Mouse (Mus musculus) embryonic facial prominence, embryonic 11.5 days (tissue): Measurements from ENCODE around the gene Nptn. TPM values are rescaled to one million over a fixed set of nuclear protein-coding genes. Genes with fewer than 3 reads are reported as not detected.

Experiments
- ATAC-seq: fragments of 200-750 bp; cut with Nextera tagmentation; replicated peaks from 2 replicates; pipeline ENCODE4 v1.8.0; 2017; ENCODE audit warnings: low read depth; ENCODE audit not compliant: insufficient number of reproducible peaks, low FRiP score, low TSS enrichment
- DNase-seq: peaks from one replicate; pipeline ENCODE4 v3.0.0-alpha.2; 2015; ENCODE audit warnings: low spot score
- H3K27ac ChIP-seq: fragments of 300-500 bp; sonication (generic); replicated peaks from 2 replicates; pipeline ENCODE4 v1.5.1; 2014; ENCODE audit warnings: mild to moderate bottlenecking, low read depth, low read length, control low read depth
- H3K27me3 ChIP-seq: fragments of 300-500 bp; sonication (generic); 2 replicates; pipeline ENCODE4 v1.6.1; 2014; ENCODE audit warnings: mild to moderate bottlenecking, low read length, moderate library complexity, mixed read lengths; ENCODE audit not compliant: control insufficient read depth, insufficient read depth
- H3K36me3 ChIP-seq: fragments of 300-500 bp; sonication (generic); replicated peaks from 2 replicates; pipeline ENCODE4 v1.6.1; 2014; ENCODE audit warnings: low read depth, mild to moderate bottlenecking, low read length, moderate library complexity, mixed read lengths; ENCODE audit not compliant: control insufficient read depth, insufficient read depth
- H3K4me1 ChIP-seq: fragments of 300-500 bp; sonication (generic); 2 replicates; pipeline ENCODE4 v1.6.1; 2014; ENCODE audit warnings: low read length, mixed read lengths; ENCODE audit not compliant: control insufficient read depth, insufficient read depth
- H3K4me2 ChIP-seq: fragments of 300-500 bp; sonication (generic); 2 replicates; pipeline ENCODE4 v1.6.1; 2014; ENCODE audit warnings: low read depth, mild to moderate bottlenecking, control low read depth, low read length, moderate library complexity
- H3K4me3 ChIP-seq: fragments of 300-500 bp; sonication (generic); 2 replicates; pipeline ENCODE4 v1.5.1; 2014; ENCODE audit warnings: low read depth, low read length, control low read depth
- H3K9ac ChIP-seq: fragments of 300-500 bp; sonication (generic); replicated peaks from 2 replicates; pipeline ENCODE4 v1.6.1; 2014; ENCODE audit warnings: mild to moderate bottlenecking, control low read depth, low read length
- H3K9me3 ChIP-seq: fragments of 300-500 bp; sonication (generic); replicated peaks from 2 replicates; pipeline ENCODE4 v1.6.1; 2016; ENCODE audit warnings: mild to moderate bottlenecking, low read length, inconsistent platforms, mixed read lengths; ENCODE audit not compliant: control insufficient read depth
- WGBS: fragments of 180-500 bp; shearing (Covaris S2); extraction: QIAGEN DNeasy Blood & Tissue Kit; methylation state at CpG from one replicate; pipeline ENCODE4 v1.1.7; 2014; 5-methylcytosine and 5-hydroxymethylcytosine counted together
- polyA plus RNA-seq: library from polyadenylated mRNA; unstranded; fragments of >200 nt; fragmentation: Nextera tagmentation; extraction: Ambion mirVana; gene quantifications from 2 replicates; pipeline ENCODE4 v1.2.1, GENCODE M21; 2014

Gene Nptn
- polyA plus RNA-seq, 1 experiment from 2014 or later = 73.6 TPM

DNA sequence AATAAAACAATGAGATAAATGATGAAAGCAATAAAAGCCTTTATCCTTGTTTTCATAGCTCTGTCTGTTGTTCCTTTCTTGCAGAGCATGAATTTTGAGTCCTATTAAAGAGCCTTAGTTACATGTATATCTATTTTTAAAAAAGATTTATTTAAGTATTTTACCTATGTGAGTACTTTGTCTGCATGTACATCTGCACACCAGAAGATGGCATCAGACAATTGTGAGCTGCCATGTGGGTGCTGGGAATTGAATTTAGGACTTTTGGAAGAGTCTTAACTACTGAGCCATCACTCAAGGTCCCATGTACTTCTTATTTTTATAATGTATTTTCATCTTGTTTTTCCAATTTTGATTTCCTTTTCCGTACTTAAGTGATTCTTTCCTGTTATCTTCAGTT, 13.3 kb downstream of the Nptn start:
- no peaks in the 10 kb centered on the region for H3K36me3 ChIP-seq
- no peak overlapping the region for H3K4me2 ChIP-seq
- no peaks in the 10 kb centered on the region for H3K9me3 ChIP-seq
- H3K27me3 ChIP-seq = no peaks in the 10 kb centered on the region
- 91% methylated on average over 1 of the region's 1 CpGs for WGBS
- no peak overlapping the region for H3K27ac ChIP-seq
- ATAC-seq = no peak
- no peak for DNase-seq
- H3K4me1 ChIP-seq = no peaks in the 10 kb centered on the region
- no peak overlapping the region for H3K4me3 ChIP-seq
- no peak overlapping the region for H3K9ac ChIP-seq

DNA sequence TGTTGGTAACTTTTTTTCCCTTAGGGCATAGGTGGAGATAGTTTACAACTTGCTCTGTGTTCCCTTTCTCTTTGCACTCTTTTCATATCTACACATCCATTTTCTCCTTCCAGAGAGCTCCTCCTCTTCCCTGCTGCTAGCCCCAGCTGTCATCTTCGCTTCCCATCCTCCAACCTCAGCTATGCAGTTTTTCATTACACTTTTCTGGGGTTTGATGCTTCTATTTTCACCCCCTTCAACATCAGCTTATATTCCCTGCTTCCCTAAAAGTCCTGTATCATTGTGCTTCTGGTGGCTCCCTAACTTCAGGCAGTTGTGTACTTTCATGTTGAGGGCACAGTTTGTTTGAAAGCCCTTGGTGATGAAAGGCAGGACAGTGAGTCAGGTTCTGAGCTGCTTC, 31.8 kb downstream of the Nptn start:
- H3K27ac ChIP-seq = no peak overlapping the region
- no peaks in the 10 kb centered on the region for H3K27me3 ChIP-seq
- no peak overlapping the region for H3K9ac ChIP-seq
- H3K36me3 ChIP-seq = no peaks in the 10 kb centered on the region
- WGBS = 92% methylated on average over 1 of the region's 1 CpGs
- no peaks in the 10 kb centered on the region for H3K9me3 ChIP-seq
- H3K4me1 ChIP-seq = no peaks in the 10 kb centered on the region
- no peak overlapping the region for H3K4me3 ChIP-seq
- H3K4me2 ChIP-seq = no peak overlapping the region
- DNase-seq = no peak
- no peak for ATAC-seq

DNA sequence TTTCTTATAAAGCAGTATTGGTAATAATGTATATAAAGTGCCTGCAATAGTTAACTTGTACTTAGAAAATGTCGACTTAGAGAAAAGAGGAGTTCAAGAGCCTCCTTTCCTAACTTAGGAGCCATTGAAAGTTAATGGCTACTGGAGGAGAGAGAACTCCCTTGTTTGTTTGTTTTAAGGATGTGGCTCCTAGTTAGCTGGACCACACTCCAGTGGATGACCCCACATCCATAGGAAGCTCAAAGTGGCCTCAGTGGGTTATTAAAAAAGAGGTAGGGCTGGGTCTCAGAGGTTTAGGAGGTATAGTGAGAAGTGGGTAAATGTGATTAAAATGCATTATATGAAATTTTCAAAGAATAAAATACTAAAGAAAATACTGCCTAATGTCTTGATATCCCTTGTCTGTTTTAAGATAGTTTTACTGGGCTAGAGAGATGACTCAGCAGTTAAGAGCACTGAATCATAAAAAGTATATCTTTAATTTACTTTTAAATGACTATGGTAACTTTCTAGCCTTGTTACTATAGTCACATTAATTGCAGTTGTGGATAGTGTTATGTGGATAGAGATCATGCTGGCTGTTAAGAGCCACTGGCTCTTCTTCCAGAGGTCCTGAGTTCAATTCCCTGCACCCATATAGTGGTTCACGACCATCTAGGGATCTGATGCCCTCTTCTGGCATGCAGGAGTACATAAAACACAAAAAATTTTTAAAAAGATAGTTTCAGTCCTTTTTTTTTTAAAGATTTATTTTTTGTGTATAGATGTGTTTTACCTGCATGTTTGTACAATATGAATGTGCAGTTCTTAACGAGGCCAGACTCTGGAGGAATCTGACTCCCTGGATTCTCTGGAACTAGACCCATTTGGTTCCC, 33.3 kb downstream of the Nptn start:
- Histone ChIP-seq H3K9me3 (no peaks in the 10 kb centered on the region), H3K27ac (no peak overlapping the region), H3K36me3 (no peaks in the 10 kb centered on the region), H3K4me1 (no peaks in the 10 kb centered on the region), H3K9ac (no peak overlapping the region), H3K4me2 (no peak overlapping the region), H3K4me3 (no peak overlapping the region), H3K27me3 (no peaks in the 10 kb centered on the region)
- WGBS = 71% methylated on average over 3 of the region's 3 CpGs
- no peak for DNase-seq
- ATAC-seq = no peak

DNA sequence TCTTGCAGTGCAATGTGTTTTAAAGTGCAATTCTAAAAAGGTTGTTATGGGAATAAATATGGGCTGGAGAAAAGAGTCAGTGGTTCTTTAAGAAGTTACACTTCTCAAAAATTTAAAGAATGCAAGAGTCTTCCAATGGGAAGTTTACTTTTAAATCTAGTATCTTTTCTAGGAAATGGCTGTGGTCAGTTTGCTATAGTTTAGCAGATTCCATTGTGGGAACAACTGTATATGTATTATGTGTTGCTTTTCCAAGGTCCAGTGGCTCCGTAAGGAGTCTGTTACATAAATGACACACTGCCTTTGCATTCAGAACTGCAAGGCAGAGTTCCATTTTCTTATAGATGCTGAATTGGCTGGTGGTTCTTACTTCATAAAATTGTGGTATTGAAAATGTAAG, 41.0 kb downstream of the Nptn start:
- ATAC-seq = no peak
- Histone ChIP-seq H3K4me3 (no peak overlapping the region), H3K9ac (no peak overlapping the region), H3K4me1 (no peaks in the 10 kb centered on the region), H3K27ac (no peak overlapping the region), H3K4me2 (no peak overlapping the region), H3K27me3 (no peaks in the 10 kb centered on the region), H3K9me3 (no peaks in the 10 kb centered on the region), H3K36me3 (no peaks in the 10 kb centered on the region)
- WGBS = 100% methylated on average over 1 of the region's 1 CpGs
- no peak for DNase-seq

DNA sequence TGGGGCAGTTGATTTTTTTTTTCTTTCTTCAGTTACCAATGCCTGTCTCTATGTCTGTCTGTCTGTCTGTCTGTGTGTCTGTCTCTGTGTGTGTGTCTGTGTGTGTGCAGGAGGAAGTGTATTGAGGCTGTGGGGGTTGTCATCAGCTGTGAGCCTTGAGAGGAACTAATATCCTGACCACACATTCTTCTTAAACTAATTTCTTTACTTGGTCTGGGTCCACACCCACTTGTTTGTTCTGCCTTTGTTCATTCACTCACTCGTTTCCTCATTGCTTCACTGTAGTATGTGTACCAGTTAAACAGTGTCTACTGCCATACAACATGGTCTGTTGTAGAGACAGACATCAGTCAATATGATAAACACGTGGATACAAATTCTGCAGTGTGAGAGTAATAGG, 45.2 kb downstream of the Nptn start:
- DNase-seq = no peak
- H3K36me3 ChIP-seq = no peaks in the 10 kb centered on the region
- no peaks in the 10 kb centered on the region for H3K9me3 ChIP-seq
- no peaks in the 10 kb centered on the region for H3K4me1 ChIP-seq
- H3K4me2 ChIP-seq = no peak overlapping the region
- H3K27ac ChIP-seq = no peak overlapping the region
- H3K4me3 ChIP-seq = no peak overlapping the region
- H3K27me3 ChIP-seq = no peaks in the 10 kb centered on the region
- H3K9ac ChIP-seq = no peak overlapping the region
- ATAC-seq = no peak
- WGBS = 84% methylated on average over 2 of the region's 2 CpGs

DNA sequence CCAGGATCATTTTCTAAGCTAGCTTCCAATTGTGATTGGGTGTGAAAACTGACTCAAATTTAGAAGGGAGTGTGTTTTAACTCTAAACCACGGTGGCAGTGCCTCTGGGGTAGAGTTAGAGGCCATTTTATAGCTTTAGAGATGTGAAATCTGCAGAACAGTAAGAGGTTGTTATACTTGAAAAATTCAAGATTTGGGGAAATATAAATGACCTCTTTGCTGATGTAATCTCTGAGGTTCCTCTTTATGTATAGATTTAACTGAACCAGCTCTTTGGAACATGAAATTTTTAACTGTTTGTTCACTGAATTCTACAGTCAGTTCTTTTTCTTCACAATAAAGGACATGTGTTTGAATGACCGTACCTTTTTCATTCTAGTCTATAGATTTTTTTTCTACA, 48.4 kb downstream of the Nptn start:
- no peaks in the 10 kb centered on the region for H3K36me3 ChIP-seq
- H3K27ac ChIP-seq = no peak overlapping the region
- 80% methylated on average over 2 of the region's 2 CpGs for WGBS
- H3K9me3 ChIP-seq = no peaks in the 10 kb centered on the region
- DNase-seq (no peak), ATAC-seq (no peak)
- no peak overlapping the region for H3K4me2 ChIP-seq
- no peaks in the 10 kb centered on the region for H3K27me3 ChIP-seq
- no peak overlapping the region for H3K9ac ChIP-seq
- no peak overlapping the region for H3K4me3 ChIP-seq
- H3K4me1 ChIP-seq = no peaks in the 10 kb centered on the region

DNA sequence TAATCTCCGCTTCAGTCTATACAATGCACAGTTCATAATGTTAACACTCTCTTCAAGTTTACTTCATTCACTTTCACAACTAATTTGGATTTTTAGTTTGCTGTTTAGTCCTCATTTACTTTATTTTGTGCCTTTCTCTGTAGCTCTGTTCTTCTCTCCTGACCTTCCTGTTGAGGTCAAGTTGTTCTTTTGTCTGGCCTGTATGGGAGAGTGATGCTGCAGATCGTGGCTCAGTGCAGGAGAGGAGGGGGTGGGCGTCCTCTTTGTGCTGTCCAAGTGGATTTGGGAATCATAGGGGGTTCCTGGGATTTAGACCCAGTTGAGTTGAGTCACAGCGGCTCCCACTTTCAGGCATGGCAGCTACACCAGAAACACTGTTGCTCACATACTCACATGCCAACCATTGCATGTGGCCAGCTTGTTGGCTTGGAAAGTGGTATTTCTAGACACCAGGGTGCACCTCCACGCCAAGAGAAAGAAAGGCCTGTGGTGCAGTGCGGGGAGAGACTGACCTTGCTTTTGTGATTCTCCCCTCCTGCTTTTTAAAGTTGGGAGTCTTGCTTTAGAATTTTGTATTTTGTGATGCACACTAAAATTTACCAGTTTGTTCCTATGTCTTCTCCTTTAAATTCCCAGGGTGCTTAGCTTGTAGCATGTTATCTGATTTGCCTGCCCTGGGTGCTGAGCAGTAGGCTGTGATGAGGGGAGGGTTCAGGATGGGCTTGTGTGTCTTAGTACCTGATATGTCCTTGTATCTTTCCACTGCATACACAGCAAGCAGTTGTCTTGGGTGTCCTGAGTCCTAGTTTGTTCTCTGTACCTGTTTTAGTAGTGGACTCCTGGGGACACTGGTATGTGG, 66.6 kb downstream of the Nptn start:
- Histone ChIP-seq H3K9ac (no peak overlapping the region), H3K36me3 (no peaks in the 10 kb centered on the region), H3K4me3 (no peak overlapping the region), H3K9me3 (no peaks in the 10 kb centered on the region), H3K4me1 (no peaks in the 10 kb centered on the region), H3K4me2 (no peak overlapping the region), H3K27me3 (no peaks in the 10 kb centered on the region), H3K27ac (no peak overlapping the region)
- ATAC-seq = no peak
- 70% methylated on average over 6 of the region's 6 CpGs for WGBS
- no peak for DNase-seq

DNA sequence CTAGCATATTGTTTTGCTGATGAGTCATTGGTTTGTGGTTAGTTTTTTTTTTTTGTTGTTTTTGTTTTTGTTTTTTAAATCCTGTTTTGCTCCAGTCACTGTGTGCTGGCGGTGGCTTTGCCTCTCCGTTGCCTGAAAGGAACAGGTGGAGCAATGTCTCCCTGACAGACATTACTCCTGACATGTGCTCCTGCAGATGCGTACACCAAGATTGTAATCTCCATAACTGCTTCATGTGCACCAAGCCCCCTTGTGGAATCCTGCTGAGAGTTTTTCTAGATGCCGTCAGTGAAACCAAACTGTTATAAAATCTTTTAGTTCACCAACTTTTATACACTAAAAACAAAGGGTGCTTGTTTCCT, 67.2 kb downstream of the Nptn start:
- Histone ChIP-seq H3K27me3 (no peaks in the 10 kb centered on the region), H3K9ac (no peak overlapping the region), H3K9me3 (no peaks in the 10 kb centered on the region), H3K27ac (no peak overlapping the region), H3K36me3 (no peaks in the 10 kb centered on the region), H3K4me3 (no peak overlapping the region), H3K4me1 (no peaks in the 10 kb centered on the region), H3K4me2 (no peak overlapping the region)
- no peak for DNase-seq
- WGBS = 80% methylated on average over 4 of the region's 4 CpGs
- no peak for ATAC-seq
